Mouse (Mus musculus) CD4-positive, CD25-positive, alpha-beta regulatory T cell, adult 4 months (primary cell): Measurements from ENCODE around the gene Cadps2. TPM values are rescaled to one million over a fixed set of nuclear protein-coding genes. Genes with fewer than 3 reads are reported as not detected.

ENCODE experiments used
- ATAC-seq: one replicate; pipeline ENCODE4 v1.8.0; 2017
- polyA plus RNA-seq, 2 experiments: library from polyadenylated mRNA; unstranded; fragments of 100-300 nt; shearing (Covaris generic); gene quantifications; one replicate each; pipeline ENCODE4 v1.2.1; 2017

Cadps2 gene
- polyA plus RNA-seq, 2 experiments from 2014 or later: not detected

- ATAC-seq: no peak
Measured at GRCm38 (mm10) chr6:23353480-23353879, 485.7 kb downstream of the Cadps2 start.

- ATAC-seq: no peak
Measured at GRCm38 (mm10) chr6:23337411-23338063, 501.7 kb downstream of the Cadps2 start.

GRCm38 (mm10) chr6:23314945-23315344 is 524.3 kb downstream of the Cadps2 start:
- ATAC-seq: no peak

- no peak for ATAC-seq
Measured at GRCm38 (mm10) chr6:23314291-23314690, 524.9 kb downstream of the Cadps2 start.

GRCm38 (mm10) chr6:23306046-23306445 is 533.2 kb downstream of the Cadps2 start:
- ATAC-seq: no peak

- no peak for ATAC-seq
Measured at GRCm38 (mm10) chr6:23298596-23298995, 540.6 kb downstream of the Cadps2 start.

- ATAC-seq: no peak
Measured at GRCm38 (mm10) chr6:23294685-23295084, 544.5 kb downstream of the Cadps2 start.

GRCm38 (mm10) chr6:23288752-23289151 is 550.5 kb downstream of the Cadps2 start:
- ATAC-seq: no peak

- no peak for ATAC-seq
Measured at GRCm38 (mm10) chr6:23281514-23281820, 557.8 kb downstream of the Cadps2 start.

GRCm38 (mm10) chr6:23280811-23281513 is 558.3 kb downstream of the Cadps2 start:
- ATAC-seq: no peak

- no peak for ATAC-seq
Measured at GRCm38 (mm10) chr6:23273483-23273882, 565.7 kb downstream of the Cadps2 start.

- ATAC-seq: no peak
Measured at GRCm38 (mm10) chr6:23272979-23273378, 566.2 kb downstream of the Cadps2 start.

GRCm38 (mm10) chr6:23272542-23272941 is 566.7 kb downstream of the Cadps2 start:
- no peak for ATAC-seq

GRCm38 (mm10) chr6:23260738-23261050 is 578.5 kb downstream of the Cadps2 start:
- ATAC-seq: no peak

GRCm38 (mm10) chr6:23260016-23260737 is 579.0 kb downstream of the Cadps2 start:
- no peak for ATAC-seq

- ATAC-seq: no peak
Measured at GRCm38 (mm10) chr6:23257981-23258380, 581.2 kb downstream of the Cadps2 start.

GRCm38 (mm10) chr6:23255161-23255560 is 584.1 kb downstream of the Cadps2 start:
- no peak for ATAC-seq

GRCm38 (mm10) chr6:23254644-23255043 is 584.6 kb downstream of the Cadps2 start:
- no peak for ATAC-seq

- ATAC-seq: no peak
Measured at GRCm38 (mm10) chr6:23253353-23254311, 585.6 kb downstream of the Cadps2 start.

GRCm38 (mm10) chr6:23252196-23253135 is 586.8 kb downstream of the Cadps2 start:
- ATAC-seq: no peak

- no peak for ATAC-seq
Measured at GRCm38 (mm10) chr6:23251431-23251830, 587.8 kb downstream of the Cadps2 start.
